Mouse (Mus musculus) ES-E14 (cell line): Measurements from ENCODE around the gene Tor3a.

Source experiments
- CHD2 ChIP-seq: IDR thresholded peaks from 2 replicates; pipeline ENCODE4 v1.6.1; 2014; ENCODE audit warnings: mild to moderate bottlenecking, low read depth, low read length, inconsistent platforms
- HCFC1 ChIP-seq: IDR thresholded peaks from 2 replicates; pipeline ENCODE4 v1.6.1; 2012; ENCODE audit warnings: low read length, inconsistent platforms, borderline replicate concordance; ENCODE audit not compliant: insufficient read depth
- MAFK ChIP-seq: IDR thresholded peaks from 2 replicates; pipeline ENCODE4 v1.6.1; 2014; ENCODE audit warnings: mild to moderate bottlenecking, low read depth, low read length, inconsistent platforms; ENCODE audit not compliant: insufficient read depth
- ZC3H11A ChIP-seq: IDR thresholded peaks from 2 replicates; pipeline ENCODE4 v1.6.1; 2012; ENCODE audit warnings: low read depth, mild to moderate bottlenecking, inconsistent platforms, low read length, borderline replicate concordance
- ZNF384 ChIP-seq: IDR thresholded peaks from 2 replicates; pipeline ENCODE4 v1.6.1; 2012; ENCODE audit warnings: low read depth, low read length, inconsistent platforms

DNA sequence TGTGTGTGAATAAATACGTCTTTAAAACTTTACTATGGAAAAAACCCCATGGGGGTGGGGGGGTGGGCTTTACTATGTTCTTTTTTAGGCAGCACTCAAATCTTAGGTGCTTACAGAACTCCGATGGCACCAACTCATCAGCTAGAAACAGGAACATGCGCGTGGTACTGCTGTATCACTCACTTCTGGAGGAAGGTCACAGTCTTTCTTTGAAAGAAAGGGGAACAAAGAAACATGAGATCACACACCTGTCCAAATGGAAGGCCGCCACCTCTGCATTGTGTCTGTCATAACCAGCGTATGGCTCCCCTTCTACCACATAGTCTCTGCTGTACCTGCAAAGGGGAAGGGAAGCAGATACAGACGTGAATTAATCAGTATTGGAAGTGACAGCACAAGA, 28.0 kb upstream of the Tor3a start:
- TF ChIP-seq ZC3H11A (no peak), MAFK (no peak), HCFC1 (no peak), CHD2 (no peak), ZNF384 (no peak)
